Mouse (Mus musculus) embryo, embryonic 9.5 days (tissue): Measurements from ENCODE around the gene Srgap2.

ENCODE experiments used
- DNase-seq: peaks from one replicate; pipeline ENCODE4 v3.0.0-alpha.2; 2017; ENCODE audit errors: extremely low spot score

The Srgap2 gene

DNA sequence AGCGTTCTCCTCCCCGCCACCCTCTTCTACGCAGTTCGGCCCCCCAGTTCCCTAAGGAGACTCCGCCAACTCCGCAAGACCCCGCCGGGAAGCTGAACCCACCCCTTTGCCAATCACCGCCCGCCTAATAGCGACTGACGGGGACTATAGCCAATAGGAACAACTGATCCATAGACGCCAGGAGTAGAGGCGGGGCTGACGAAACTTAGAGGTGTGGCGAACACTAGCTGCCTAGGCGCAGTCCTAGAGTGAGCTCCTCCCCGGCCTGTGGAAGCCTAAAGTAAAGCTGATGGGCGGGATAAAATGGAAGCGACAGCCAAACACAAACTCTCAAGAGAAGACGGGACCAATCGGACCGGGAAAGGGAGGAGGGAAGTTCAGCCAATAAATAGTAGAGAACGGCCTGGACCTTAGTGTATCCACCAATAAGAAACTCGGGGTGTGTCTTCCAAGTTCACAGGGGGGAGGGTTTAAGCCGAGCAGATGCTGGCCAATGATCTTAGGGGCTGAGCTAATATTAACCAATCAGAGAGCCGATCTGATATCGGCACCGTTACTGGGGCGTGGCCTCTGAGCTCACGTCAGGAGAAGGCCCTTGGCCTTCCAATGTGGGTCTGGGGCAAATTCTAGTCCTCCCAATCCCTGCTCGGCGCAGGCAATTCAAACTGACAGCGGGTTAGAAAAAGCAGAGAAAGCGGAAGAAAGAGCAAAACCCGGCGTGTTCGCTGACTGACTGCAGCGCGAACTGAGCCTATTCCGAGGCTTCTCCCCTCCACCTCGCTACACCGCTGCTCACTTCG is at the start of gene Srgap2, which contains the start of gene Fam72a:
TSS of gene Srgap2 (minus strand) at position 72 of the 800 bp plus-strand sequence.
TSS of gene Fam72a (plus strand) at position 623 of the 800 bp plus-strand sequence.
- DNase-seq = peak; percentile 97

DNA sequence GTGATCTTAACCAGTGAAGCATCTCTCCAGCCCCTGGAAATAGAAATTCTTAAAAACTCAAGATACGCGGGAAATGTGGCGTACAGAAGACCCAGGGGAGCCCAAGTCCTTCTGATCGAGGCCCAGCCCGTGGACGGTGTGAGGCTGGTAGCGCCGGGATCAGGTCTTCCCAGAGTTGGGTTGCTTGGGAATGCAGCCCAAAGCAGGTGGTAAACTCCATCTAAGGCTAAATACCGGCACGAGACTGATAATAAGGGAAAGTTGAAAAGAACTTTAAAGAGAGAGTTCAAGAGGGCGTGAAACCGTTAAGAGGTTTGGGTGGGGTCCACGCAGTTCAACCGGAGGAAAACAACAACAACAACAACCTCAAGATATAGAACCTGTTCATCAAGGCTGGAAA is 46.6 kb upstream of the Srgap2 start:
- DNase-seq = peak; percentile 33

- DNase-seq = no peak
Observed at GRCm38 (mm10) chr1:131570391-131570790, 43.2 kb upstream of the Srgap2 start.

DNA sequence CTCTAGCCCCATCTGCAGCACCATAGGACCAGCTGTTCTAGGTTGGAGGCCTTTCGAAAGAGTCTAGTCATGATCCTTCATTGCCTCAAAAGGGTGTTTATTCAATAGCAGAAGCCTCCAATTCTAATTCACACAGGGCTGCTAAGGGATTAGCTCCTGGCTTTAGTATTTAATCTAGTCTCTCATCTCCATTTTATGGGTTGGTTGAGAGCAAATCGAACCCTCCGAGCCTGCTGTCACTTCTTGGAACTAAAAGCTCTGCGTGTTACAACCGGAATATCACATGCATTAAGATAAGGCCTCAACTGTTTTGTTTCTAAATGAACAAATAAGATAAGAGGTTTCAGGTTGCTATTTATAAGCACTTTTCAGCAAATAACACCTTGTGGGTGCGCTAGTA is 42.6 kb upstream of the Srgap2 start:
- DNase-seq = no peak

DNA sequence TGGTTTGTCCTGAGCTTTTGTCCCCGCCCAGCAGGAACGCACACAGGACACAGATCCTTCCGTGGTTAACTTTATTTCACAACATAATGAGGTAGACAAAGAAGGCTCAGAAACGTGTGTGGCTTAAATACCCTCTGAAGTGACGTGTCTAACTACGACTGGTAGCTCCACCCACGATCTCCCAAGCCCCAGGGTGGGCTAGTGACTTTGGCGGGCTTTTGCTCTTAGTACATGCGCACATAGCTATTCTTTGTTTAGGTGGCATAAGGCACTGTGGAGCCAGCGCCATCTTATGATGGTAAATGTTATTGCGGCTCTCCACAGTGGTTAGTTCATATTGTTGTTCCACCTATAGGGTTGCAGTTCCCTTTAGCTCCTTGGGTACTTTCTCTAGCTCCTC is 38.9 kb upstream of the Srgap2 start:
- peak; percentile 33 for DNase-seq

DNA sequence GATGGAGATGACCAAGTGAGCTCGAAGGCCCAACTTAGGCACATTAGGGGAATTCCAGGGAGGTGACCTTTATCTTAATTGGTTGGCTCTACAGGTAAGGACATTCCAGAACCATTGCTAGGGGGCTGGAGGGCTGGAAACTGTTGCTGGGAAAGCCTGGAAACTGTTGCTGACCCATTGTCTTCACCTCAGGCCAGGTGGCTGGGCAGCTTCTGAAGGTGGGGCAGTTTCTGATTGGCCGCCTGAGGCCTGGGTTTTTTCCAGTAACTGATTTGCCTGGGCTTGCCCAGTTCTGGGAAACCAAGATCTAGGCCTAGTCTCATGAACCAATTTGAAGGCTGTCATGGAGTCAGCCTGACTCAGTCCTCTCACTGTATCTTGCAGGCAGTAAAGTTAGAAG is 34.9 kb upstream of the Srgap2 start:
- DNase-seq = no peak

- no peak for DNase-seq
Observed at GRCm38 (mm10) chr1:131560500-131560899, 33.3 kb upstream of the Srgap2 start.

DNA sequence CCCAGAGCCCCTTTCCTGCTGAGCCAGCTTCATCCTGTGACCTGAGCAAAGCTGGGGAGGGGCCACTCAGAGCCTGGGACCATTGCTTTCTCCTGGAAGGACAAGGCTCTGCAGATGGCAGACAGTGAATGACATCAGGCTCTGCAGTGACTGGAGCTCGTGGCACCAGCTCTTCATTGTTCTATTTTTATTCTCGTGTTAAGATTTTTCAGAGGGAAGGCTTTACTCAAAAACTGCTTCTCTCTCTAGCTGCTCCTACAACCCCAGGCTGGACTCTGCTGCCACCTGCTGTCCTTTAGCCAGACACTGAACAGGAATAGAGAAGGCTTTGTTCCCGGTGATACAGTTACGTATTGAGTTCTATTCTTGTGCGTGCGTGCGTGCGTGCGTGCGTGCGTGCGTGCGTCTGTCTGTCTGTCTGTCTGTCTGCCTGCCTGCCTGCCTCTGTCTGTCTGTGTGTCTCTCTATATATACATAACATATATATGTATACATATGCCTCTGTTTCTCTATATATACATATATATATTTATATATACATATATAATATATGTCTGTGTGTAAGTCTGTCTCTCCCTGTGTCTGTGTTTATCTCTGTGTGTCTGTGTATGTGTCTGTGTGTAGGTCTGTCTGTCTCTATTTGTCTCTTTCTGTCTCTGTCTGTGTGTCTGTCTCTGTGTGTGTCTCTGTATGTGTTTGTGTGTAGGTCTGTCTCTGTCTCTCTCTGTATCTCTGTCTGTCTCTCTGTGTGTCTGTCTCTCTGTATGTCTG is 28.1 kb upstream of the Srgap2 start:
- DNase-seq = peak; percentile 77

GRCm38 (mm10) chr1:131553428-131553827 is 26.3 kb upstream of the Srgap2 start:
- DNase-seq = no peak

GRCm38 (mm10) chr1:131551956-131552355 is 24.8 kb upstream of the Srgap2 start:
- no peak for DNase-seq

- DNase-seq = peak; percentile 44
Observed at GRCm38 (mm10) chr1:131548494-131549365, 21.6 kb upstream of the Srgap2 start.

DNA sequence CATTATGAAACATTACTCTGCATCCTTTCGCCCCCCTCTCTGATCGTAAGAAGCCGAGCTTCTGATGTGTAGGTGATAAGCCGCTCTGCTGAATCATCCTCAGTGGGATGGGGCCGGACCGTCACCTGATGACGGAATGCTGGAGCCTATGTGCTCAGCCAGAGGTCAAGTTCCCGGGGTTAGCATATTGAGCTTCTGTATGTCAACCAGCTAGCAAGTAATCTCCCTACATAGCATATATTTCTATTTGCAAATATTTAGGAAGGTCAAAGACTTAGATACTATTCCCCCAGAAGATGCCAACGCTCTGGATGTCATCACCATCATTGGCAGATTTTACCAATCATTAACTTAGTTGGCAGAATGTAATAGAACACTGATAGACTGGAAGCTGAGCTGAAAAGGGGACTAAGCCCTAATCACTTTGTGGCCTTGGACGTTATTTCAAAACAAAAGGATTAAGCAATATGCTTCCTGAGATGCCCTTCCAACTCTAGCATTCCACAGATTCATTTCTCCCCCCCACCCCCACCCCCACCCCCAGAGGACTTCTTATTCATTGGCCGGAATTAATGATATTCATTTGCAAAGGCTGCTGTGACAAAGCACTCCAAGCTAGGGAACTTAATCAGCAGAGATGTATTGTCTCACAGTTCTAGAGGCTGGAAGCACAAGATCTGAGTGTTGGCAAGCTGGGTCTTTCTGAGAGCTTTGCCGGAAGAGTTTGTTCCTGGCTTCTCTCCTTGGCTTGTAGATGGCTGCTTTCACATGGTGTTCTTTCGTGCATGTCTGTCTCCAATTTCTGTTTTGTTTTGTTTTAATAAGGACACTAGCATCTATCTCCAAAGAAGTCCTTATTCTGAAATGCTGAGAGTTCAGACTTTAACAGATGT is 19.9 kb upstream of the Srgap2 start:
- no peak for DNase-seq

DNA sequence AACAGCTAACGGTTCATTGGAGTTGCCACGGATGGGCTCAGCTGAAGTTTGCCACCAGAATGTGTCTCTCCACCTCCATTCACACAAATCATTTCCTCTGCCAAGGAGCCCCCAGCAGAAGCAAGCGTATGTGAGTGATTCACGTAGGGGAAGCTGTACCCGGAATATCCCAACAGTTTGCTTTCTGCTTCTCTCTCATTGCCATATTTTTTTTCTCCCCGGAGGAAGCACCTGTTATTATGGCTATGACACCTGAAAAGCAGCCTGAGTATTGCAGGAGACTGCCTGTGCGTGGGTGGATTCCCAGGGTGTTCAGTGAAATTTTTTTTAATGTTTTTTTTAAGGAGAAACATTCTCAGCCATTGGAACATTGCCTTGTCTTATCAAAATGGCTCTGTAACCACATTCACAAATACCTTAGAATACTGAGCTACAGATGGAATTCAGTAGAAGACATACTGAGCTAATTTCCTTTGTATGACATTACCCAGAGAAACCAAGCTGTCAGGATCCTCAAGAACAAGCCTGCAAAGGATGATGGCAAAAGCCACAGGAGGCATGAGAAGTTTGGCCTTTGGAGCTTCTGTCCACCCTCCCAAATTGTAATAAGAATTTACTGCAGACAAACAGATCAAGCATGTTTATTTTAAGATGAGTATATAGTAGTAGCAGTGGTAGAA is 16.9 kb upstream of the Srgap2 start:
- DNase-seq = no peak

DNA sequence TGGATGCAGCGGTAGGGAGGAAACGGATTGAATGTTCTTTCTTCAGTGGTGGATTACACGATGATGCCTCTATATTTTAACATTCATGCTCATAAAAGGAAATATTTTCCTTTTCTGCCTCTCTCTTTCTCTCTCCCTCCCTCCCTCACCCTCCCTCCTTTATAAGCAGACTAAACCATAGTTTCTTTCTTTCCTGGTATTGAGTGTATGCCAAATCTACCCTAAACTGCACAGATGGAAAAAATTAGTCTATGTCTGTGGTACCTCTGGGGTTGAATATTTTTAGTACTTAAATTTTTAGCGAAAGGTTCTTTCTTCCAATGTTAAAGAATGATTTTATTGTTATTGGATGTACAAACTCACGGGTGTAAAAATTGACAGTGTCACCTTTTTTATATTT is 14.8 kb upstream of the Srgap2 start:
- DNase-seq = no peak

GRCm38 (mm10) chr1:131541431-131541830 is 14.3 kb upstream of the Srgap2 start:
- no peak for DNase-seq

- DNase-seq = no peak
Observed at GRCm38 (mm10) chr1:131540795-131541194, 13.6 kb upstream of the Srgap2 start.

GRCm38 (mm10) chr1:131539771-131540170 is 12.6 kb upstream of the Srgap2 start:
- DNase-seq = no peak

- peak; percentile 32 for DNase-seq
Observed at GRCm38 (mm10) chr1:131528561-131529166, 1.5 kb upstream of the Srgap2 start.

- DNase-seq = no peak
Observed at GRCm38 (mm10) chr1:131528081-131528507, 942 bp upstream of the Srgap2 start.
